Mouse (Mus musculus): ENCODE measurements around the gene Lamb3.

Lamb3 gene

DNA sequence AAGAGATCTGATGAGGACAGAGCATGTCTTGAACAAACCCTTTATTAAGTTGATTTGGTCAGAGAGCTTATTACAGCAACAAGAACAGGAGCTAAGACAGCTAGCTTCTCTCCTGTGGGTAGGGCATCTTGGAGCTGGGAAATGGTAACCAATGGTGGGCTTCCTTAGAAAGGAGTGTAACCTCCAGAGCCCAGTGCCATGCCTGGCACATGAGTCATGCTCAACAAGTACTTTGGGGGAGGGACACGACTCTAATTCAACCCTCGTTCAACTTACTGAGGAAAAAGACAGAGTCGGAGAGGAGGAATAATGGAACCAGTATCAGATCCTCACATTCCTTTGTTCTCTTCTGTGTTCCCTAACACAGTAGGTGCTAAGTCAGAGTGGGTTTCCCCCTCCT lies 112.2 kb downstream of the Lamb3 start:
- no peak for DNase-seq

DNA sequence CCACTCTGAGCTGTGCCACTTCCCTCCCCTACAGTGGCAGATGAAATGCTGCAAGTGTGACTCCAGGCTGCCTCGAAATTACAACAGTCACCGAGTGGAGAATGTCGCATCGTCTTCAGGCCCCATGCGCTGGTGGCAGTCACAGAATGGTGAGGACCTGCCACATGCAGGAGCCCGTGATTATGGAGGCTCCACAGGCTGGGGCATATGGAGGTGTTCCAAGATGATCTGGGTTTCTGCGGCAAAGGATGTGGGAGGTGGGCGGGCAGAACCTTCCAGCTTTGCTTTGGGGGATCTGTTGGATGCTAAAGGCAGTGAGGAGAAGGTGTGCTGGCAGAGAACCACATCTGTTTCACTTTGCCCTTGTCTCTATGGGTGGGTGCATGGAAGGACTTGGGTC lies 112.9 kb downstream of the Lamb3 start:
- DNase-seq, result no peak

DNA sequence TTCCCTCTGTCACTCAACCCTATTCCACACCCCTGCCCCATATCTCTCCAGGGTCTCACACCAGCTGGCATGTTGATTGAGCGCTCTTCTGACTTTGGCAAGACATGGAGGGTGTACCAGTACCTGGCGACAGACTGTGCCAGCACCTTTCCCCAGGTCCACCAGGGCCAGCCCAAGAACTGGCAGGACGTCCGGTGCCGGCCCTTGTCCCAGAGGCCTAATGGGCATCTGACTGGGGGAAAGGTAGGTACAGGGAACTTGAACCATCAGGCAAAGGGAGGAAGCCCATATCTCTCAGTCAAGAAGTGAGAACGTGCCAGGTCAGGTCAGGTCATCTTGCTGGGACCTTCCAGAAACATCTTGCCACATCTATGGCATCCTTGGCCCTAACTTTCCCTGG lies 116.2 kb downstream of the Lamb3 start:
- no peak for DNase-seq

DNA sequence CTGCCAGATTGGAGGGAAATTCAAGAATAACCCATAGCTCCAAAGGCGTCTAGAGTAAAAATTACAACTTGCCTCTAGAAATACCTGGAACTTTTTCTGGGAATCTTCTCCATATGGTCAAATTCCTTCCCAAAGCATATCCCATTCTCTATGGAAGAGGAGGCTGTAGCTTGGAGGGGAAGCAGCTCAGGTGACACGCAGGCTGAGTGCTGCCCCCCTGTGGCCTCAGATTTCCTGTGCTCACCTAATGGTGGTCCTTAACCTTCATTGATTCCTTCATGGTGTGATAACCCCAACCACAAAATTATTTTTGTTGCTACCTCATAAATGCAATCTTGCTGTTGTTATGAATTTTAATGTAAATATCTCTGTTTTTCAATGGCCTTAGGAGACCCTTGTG lies 116.7 kb downstream of the Lamb3 start:
- DNase-seq, result peak; percentile 73

DNA sequence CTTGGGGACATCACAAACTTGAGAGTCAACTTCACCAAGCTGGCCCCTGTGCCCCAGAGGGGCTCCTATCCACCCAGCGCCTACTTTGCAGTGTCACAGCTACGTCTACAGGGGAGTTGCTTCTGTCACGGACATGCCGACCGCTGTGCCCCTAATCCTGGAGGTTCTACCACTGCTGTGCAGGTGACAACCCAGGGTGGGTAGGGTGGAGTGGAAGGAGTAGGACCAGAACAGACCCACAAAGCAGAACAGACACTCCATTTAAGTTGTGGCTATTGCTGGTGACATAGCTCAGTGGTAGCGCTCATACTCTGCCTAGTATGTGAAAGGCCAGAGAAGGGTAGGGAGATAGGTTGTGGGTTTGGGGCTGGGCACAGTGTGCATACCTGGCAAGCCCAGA lies 118.4 kb downstream of the Lamb3 start:
- no peak for DNase-seq

DNA sequence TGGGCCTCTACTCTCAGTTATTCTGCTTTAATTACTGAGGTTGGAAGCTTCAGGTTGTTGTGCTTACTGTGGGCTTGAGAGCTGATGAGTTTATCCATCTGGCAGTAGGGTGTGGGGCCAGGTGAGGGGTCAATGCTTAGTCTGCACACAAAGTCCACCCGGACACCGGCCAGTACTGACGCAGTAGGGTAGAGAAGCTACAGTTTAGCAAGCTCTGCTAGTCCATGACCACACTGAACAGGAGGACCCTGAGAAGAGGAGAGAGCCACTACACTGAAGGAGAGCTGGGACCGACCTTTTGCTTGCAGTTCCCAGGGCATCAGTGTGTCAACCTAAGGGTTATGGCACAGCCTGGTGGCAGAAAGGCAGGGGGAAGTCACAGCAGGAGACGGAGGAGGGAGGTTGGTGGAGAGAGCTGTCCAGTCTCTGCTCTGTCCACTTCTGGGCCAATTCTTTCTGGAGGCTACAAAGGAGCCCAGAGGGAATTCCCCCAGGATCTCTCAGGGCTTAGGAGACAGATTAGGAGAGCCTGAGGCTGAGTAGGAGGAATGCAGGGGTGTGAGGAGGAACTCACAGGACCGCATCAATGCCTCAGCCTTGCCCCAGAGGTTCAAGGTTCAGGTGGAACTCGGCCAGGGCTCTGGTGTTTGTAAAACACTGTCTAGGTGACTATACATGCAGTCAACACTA lies 119.1 kb downstream of the Lamb3 start:
- no peak for DNase-seq

DNA sequence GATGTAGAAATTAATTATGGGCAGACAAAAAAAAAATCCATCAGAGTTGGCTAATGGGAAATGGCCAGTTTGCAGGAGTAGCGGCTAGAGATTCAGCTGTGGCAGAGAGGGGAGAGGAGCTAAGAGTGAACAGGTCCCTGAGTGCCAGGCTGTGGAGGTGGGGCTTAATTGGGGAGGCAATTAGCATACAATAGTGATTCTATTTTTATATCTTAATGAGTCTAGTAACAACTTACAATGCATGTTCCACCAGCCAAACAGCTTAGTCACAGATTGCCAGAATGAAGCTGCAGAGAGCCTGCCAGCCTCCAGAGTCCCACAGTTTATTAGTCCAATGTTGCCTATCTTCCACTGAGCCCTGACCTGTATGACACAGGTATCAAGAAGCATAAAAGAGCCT lies 119.7 kb downstream of the Lamb3 start:
- no peak for DNase-seq

DNA sequence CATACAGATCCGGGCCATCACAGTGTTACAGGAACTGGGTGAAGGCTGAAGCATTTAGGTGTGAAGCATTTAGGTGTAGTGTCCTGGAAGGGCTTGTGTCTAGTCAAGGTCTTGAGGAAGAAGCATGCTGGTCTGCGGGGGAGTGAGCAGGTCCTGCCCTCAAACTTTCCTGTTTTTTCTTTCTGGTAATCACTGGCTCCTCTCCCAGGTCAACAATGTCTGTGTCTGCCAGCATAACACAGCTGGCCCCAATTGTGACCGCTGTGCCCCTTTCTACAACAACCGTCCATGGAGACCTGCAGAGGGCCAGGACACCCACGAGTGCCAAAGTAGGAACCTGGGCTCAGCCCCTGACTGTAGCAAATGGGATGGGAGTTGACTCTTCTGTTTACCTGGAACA lies 120.2 kb downstream of the Lamb3 start:
- no peak for DNase-seq

DNA sequence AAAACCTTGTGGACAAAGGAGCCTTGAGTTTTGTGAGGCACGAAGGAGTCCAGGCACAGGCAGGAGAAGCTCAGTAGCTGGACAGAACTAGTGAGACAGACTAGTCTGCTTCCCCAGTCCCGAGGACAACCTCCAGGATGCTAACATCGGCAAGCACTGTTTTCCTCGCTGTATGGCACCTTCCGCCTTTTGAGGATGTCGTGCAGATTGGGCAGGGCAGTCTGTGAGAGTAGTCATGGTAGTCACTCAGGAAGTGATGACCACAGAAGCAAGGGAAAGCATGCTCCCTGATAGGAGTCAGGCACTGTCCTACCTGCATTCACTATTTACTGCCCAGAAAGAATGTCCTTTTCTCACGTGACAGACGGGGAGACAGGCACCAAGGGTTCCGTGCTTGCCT lies 122.1 kb downstream of the Lamb3 start:
- DNase-seq, result no peak

DNA sequence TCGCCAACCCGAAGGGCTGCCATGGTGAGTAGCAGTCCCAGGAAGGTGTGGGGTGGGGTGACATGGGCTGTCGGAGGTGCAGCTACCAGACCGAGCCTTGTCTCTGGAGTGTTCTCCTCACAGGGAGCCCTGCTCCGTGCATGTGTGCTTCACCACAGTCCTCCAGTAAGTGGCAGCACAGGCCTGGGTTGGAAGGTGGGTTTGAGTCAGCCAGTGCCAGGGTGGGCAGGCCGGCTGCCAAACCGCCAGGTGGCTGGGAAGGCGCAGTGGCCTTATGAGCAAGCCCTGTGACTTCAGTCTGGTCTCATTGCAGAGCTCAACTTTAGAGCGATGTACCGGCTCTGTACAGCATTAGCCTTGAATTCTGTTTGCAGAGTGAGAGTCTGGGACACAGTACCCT lies 122.7 kb downstream of the Lamb3 start:
- peak; percentile 64 for DNase-seq

DNA sequence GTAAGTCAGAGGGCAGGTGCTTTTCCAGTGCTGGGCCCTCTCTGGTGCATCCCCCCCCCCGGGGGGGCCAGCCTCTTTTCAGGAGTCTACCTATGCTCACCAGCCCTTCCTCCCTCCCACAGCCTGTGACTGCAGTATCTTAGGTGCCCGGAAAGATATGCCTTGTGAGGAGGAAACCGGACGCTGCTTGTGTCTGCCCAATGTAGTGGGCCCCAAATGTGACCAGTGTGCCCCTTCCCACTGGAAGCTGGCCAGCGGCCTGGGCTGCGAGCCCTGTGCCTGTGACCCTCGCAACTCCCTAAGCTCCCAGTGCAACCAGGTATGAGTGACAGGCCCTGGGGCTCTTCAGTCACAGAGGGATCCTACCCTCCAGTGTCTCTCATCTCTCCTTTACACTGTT lies 123.1 kb downstream of the Lamb3 start:
- no peak for DNase-seq

DNA sequence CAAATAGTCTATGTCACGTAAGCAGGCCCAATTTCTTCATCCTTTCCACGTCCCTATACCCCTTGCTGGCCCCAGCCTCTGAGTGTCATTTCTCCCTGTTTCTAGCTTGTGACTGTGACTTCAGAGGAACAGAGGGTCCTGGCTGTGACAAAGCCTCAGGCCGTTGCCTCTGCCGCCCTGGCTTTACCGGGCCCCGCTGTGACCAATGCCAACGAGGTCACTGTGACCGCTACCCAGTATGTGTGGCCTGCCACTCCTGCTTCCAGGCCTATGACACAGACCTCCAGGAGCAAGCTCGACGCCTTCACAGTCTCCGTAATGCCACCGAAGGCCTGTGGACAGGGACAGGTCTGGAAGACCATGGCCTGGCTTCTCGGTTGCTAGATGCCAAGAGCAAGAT lies 124.5 kb downstream of the Lamb3 start:
- no peak for DNase-seq

DNA sequence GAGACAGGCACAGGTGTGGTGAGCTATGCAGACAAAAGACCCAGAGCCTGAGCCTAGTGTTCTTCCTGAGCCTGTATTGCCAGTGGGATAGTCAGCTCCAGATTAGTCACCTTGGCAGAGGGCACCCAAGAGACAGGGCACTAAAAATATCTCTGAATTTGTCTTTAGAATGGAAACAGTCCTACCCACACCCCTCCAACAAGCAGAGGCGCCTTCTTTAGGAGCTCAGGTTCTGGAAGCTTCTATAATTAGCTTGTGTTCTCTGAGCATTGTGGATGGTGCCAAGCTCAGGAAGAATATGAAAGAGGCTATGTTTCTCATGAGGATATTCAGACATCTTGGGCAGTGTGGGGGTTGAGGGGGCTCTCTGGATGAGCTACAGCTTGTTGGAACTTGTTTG lies 125.2 kb downstream of the Lamb3 start:
- no peak for DNase-seq

DNA sequence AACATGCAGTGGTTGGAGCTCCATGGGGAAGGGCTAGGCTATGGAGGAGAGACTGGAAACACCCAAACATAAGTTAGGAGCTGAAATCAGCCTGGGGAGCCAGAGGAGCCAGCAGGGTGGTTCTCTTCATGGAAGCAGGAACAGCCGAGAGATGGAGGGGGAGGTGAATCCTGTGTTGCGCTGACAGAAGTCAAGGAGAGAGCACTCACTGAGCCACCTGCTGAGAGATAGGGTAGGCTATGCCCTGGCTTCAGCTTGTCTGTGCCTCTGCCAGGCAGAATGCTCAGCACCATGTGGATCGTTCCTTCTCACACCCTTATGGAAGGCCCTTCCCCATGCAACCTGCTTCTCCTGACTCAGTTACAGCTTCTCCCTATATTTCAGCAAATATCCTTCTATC lies 126.3 kb downstream of the Lamb3 start:
- no peak for DNase-seq

DNA sequence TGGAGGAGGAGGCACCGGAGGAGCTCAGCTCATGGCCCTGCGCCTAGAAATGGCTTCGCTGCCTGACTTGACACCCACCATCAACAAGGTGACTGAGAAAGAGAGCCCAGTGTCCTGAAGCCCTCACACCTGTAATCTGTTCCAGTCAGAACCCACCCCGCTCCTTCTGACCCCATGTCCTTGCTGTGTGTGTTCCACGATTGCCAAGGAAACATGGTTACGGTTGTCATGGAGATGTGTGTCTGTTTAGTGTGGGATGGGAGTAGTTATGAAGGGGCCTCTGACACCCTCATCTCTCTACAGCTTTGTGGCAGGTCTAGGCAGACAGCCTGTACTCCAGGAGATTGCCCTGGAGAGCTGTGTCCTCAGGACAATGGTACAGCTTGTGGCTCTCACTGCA lies 127.0 kb downstream of the Lamb3 start:
- no peak for DNase-seq

DNA sequence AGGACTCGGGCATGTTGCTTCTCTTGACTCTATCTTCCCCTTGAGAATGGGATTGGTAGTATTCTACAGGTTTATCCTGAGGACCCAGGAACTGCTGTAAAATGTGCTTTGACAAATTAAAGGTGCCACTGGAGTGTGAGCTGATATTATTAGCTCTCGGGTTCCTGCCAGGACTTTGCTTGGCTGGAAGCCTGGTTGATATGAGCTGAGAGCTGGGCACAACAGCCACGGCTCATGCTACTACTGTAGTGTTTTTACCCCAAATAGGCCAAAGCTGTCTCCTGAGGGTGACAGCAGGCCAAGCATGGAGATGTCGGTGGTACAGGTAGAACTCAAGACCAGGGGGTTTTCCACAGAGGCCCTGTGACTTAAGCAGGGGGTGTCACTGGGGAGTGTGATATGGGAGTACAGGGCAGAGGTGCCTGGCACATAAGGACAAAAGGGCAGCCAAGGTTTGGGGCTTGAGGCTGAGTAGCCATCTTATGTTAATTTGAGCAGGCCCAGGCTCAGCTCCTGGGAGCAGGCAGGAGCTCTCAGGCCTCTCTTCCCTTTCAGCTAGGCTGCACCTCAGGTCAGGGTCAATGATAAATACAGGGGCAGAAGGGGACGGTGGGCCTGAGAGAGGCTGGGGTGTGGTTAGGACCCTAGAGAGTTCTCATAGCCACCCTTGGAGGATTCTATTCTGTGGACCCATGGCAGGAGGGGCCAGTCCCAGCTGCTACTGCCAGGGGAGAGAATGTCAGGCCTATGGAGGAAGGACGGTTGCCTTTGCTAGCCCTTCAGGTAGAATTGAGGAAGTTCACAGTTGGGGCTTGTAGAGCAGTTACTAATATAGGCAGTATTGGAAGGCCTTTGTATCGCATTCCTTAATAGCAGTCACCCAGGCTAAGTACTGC lies 128.9 kb downstream of the Lamb3 start:
- no peak for DNase-seq

DNA sequence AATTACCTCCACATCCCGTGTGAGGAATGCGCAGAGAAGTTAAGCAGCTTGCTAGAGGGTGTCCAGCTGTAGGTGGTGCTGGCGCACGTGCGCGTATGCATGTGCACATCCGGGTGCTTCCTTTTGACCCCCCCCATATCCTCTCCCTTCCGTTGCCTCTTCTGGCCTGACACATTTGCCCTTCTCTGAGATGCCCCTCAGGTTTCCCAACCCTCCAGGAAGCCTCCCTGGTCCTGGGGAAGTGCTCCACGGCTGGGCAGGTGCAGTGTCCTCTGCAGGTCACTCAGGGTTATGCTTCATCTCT lies 129.5 kb downstream of the Lamb3 start:
- DNase-seq, result no peak

DNA sequence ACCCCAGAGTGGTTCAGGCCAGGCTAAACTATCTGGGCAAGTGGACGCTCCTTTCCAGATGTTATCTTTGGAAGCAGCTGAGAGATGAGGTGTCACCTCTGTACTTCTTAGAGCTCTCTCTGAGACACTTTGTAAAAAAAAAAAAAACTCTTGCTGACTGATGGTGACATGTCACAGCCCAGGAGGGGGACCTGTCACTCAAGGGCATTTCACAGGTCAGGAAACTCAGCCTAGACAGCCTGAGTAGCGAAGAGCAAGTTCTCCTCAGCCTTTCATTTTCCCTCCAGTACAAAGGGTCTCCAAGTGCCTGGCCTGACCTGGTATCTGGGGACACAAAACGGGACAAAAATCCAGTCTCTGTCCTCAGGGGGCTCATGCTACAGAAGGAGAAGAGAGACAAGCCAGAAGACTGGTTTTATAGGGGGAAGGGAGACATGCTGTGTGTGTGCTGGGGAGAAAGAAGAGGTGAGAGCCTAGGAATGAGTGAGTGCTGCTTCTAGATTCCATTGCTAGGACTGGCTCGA lies 130.3 kb downstream of the Lamb3 start:
- DNase-seq, result no peak

DNA sequence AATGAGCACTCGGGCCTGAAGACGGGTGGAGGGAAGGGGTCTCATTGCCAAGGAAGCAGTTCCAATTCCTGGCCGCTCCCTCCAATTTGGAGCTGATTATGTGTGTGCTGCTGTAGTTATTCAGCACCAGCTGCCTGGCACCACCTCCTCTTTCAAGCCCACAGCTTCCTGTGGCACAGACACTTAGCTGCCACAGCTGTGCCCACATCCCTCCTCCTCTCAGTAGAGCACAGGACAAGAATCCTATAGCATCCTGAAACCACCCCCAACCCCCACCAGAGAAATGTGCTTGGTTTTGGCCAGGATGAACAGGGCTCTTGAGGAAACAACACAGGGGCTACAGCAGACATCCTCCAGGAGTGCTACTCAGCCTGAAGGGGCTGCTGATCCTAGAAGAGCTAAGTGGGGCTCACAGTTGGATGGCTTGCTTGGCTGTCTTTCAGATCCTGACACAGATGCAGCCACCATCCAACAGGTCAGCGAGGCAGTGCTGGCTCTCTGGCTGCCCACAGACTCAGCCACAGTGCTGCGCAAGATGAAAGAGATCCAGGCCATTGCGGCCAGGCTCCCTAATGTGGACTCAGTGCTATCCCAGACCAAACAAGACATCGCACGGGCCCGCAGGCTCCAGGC lies 131.0 kb downstream of the Lamb3 start:
- DNase-seq, result no peak

DNA sequence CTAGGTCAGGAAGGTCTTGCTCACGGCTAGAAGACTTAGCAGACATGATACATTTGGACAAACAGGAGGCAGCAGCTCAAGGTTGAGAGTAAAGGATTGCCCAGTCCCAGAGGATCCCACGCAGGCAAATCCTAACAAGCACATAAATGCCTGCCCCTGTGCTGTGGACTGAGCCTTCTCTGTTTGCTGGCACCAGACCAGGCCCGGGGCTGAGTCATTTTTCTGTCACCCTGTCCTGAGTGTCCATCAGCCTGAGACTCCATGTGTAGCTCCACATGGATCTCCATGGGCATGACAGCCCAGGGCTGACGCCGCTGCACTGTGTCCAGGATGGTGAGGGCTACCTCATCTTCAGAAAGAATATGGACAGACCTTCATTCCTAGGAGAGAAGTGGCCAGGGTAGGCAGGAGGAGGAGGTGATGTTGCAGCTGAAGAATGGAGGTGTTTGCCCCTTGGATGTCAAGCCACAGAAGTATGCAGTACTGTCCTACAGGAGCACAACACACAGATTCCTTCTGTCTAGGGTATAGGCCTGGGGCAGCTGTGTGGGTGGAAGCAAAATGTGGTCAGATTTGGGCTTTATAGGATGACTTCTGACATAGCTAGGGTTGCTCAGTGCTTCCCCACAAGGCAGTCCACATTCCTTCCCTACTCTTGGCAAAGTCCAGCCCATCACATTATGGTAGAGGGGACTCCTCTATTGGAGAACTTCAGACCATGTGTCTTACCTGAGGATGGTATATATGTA lies 134.9 kb downstream of the Lamb3 start:
- DNase-seq, result peak; percentile 42

DNA sequence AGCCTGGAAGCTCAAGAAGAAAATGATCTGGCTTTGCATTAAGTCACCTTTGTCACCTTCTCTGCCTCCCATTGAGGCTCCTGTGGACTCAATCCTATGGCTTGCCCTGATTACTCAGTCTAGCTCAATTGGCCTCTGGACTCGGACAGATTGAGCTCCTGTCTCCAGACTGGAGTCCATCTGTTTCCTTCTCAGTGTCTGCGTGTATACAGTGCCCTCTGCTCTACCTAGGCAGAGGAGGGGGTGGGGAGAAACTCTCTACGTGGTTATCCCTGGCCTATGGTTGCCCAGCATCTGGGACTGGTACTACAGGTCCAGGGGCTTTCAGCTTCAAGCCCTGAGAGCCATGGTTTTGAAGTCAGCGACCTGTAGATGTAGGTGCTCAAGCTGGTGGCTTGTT lies 136.4 kb downstream of the Lamb3 start:
- DNase-seq, result no peak

DNA sequence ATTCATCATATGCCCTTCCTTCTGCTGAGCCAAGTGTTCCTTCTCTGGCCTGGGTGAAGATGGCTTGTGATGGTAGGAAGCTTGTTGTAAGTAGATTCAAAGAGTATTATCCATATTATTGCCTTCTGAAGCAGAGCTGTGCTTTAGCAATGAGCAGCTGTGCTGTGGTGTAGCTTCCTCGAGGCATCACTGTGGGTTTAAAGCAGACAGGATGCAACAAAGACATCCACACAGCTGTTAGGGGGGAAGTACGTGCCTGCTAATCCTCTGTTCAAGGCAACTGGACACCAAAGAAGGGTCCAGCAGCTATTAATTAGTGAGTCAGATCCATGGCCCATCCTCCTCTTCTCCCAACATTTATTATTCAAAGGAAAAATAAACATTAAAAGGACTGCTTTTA lies 137.5 kb downstream of the Lamb3 start:
- DNase-seq, result no peak

DNA sequence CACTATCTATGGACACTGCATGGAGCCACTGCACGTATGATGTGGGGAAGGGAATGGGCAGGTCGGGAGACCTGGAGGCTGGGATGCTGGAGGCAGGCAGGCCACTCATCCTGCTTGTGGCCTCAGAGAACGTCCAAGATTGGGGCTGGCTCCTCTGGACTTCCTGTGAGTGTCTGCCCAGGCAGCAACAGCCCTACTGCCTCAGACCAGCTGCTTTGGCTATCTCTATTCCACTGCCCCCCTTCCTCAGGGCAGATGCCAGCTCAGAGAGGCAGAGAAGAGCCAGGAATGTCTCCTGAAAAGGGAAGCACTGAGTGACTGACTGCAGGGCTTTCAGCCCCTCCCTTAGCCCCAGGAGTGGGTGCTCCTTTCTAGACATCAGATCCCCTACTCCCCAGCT lies 139.4 kb downstream of the Lamb3 start:
- DNase-seq, result no peak

Measured in lung, postnatal 14 days (tissue).